Mouse (Mus musculus): Measurements from ENCODE around the gene Rab5c.

The Rab5c gene

GRCm38 (mm10) chr11:100738066-100738604 lies at the start of gene Rab5c:
Gene Rab5c, minus strand, starts transcription at chr11:100738215.
- DNase-seq: peak; percentile 100

GRCm38 (mm10) chr11:100785774-100786173 lies 47.8 kb upstream of the Rab5c start:
- DNase-seq: no peak

GRCm38 (mm10) chr11:100784286-100784685 lies 46.3 kb upstream of the Rab5c start:
- DNase-seq: no peak

GRCm38 (mm10) chr11:100782568-100782967 lies 44.6 kb upstream of the Rab5c start:
- DNase-seq: no peak

GRCm38 (mm10) chr11:100781763-100782475 lies 43.9 kb upstream of the Rab5c start:
- peak; percentile 56 to 60 for DNase-seq

- DNase-seq: no peak
Observed at GRCm38 (mm10) chr11:100780247-100780646, 42.2 kb upstream of the Rab5c start.

GRCm38 (mm10) chr11:100778069-100778468 lies 40.1 kb upstream of the Rab5c start:
- no peak for DNase-seq

GRCm38 (mm10) chr11:100775921-100776320 lies 37.9 kb upstream of the Rab5c start:
- DNase-seq: no peak

- no peak for DNase-seq
Observed at GRCm38 (mm10) chr11:100774261-100774660, 36.2 kb upstream of the Rab5c start.

- peak; percentile 88 to 90 for DNase-seq
Observed at GRCm38 (mm10) chr11:100770646-100771408, 32.8 kb upstream of the Rab5c start, which contains the start of gene Ghdc. Gene Ghdc, minus strand, starts transcription at chr11:100770957.

- no peak for DNase-seq
Observed at GRCm38 (mm10) chr11:100769980-100770379, 32.0 kb upstream of the Rab5c start.

GRCm38 (mm10) chr11:100767871-100768270 lies 29.9 kb upstream of the Rab5c start:
- DNase-seq: no peak

GRCm38 (mm10) chr11:100766726-100767125 lies 28.7 kb upstream of the Rab5c start:
- DNase-seq: no peak

- no peak for DNase-seq
Observed at GRCm38 (mm10) chr11:100762831-100763230, 24.8 kb upstream of the Rab5c start, which contains the start of gene Hcrt. Gene Hcrt, minus strand, starts transcription at chr11:100762931.

GRCm38 (mm10) chr11:100761547-100762045 lies 23.6 kb upstream of the Rab5c start:
- peak; percentile 79 to 87 for DNase-seq

GRCm38 (mm10) chr11:100759611-100760233 lies 21.7 kb upstream of the Rab5c start, which contains the start of gene Kcnh4:
Gene Kcnh4, minus strand, starts transcription at chr11:100759942.
- peak; percentile 76 to 85 for DNase-seq

- peak; percentile 38 to 40 for DNase-seq
Observed at GRCm38 (mm10) chr11:100758707-100759610, 20.9 kb upstream of the Rab5c start.

GRCm38 (mm10) chr11:100757566-100757965 lies 19.6 kb upstream of the Rab5c start:
- DNase-seq: no peak

GRCm38 (mm10) chr11:100756476-100756875 lies 18.5 kb upstream of the Rab5c start:
- DNase-seq: no peak

- no peak for DNase-seq
Observed at GRCm38 (mm10) chr11:100754693-100755057, 16.7 kb upstream of the Rab5c start.

- DNase-seq: no peak
Observed at GRCm38 (mm10) chr11:100754021-100754692, 16.1 kb upstream of the Rab5c start.

All from lung, adult 18-20 months (tissue).